Comparison of ENCODE assay signal across 9 mouse cellular contexts in the genomic region with DNA sequence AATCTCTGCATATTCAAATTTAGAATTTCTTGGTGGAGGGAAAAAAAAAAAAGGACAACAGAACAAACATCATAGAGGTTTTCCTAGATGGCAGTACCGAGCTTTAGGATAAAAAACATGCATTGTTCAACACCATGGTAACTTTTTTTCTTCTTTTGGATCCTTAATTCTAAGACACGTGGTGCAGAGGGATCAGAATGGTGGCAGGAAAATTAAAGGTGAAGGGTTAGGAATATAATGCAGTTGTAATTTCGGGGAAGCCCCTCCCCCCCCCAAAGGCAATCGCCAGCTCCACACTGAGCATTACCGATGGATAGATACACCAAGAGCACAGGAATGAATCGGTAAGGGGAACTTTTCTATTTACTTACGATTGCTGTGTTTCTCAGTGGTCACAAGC. TPM values are rescaled to one million over a fixed set of nuclear protein-coding genes. Genes with fewer than 3 reads are reported as not detected.
DNase-seq lines count a peak whose midpoint lies in the region; ATAC-seq and TF ChIP-seq lines count a peak whose summit lies in the region.
"Had no signal": no experiment of that assay in that cellular context is flagged by ENCODE, and none has a peak within 500 bp of the region (broad histone marks: within the 10 kb centered on the region; RNA-seq: fewer than 3 reads in every experiment).

No protein-coding gene starts in this region.

- ATAC-seq in heart, embryonic 13.5 days (ENCODE audit: extremely low read depth, insufficient number of reproducible peaks, low FRiP score, low TSS enrichment) = no peak
- no peak for ATAC-seq in embryonic facial prominence, embryonic 11.5 days (replicated peaks; ENCODE audit: insufficient number of reproducible peaks, low FRiP score, low TSS enrichment, low read depth)
- ATAC-seq in intestine, embryonic 15.5 days = no peak
- no peak for ATAC-seq in neural tube, embryonic 11.5 days (ENCODE audit: insufficient read depth, low FRiP score, low TSS enrichment)

- no peak for TF ChIP-seq POLR2A in thymus, adult 2 months (IDR thresholded peaks at IDR 0.05; ENCODE audit: control insufficient read depth, extremely low read depth, insufficient read depth, low read length, poor library complexity)

- TF ChIP-seq CTCF in thymus, adult 2 months (IDR thresholded peaks at IDR 0.05; ENCODE audit: borderline replicate concordance, control insufficient read depth, extremely low read depth, insufficient read depth, low read length, poor library complexity) = no peak

- 0 out of 2 replicates have a peak, but pooled peaks cover 7% of the 10 kb centered on the region for H3K27me3 ChIP-seq in heart, embryonic 13.5 days (replicated peaks)
- 0 out of 2 replicates have a peak, but pooled peaks cover 2% of the 10 kb centered on the region for H3K27me3 ChIP-seq in embryonic facial prominence, embryonic 11.5 days (ENCODE audit: control insufficient read depth, insufficient read depth, low read length)
- H3K27me3 ChIP-seq in intestine, embryonic 15.5 days (replicated peaks) = peaks cover 10% of the 10 kb centered on the region
- H3K27me3 ChIP-seq in neural tube, embryonic 11.5 days (ENCODE audit: control insufficient read depth, insufficient read depth, low read length) = no peaks in the 10 kb centered on the region
- no peaks in the 10 kb centered on the region; the same call in 1 of the 2 replicates for H3K27me3 ChIP-seq in thymus, adult 2 months (ENCODE audit: control insufficient read depth, insufficient read depth, low read length)

- WGBS in heart, embryonic 13.5 days = under 1% methylated on average over 7 of the region's 7 CpGs
- 0% methylated on average over 7 of the region's 7 CpGs for WGBS in embryonic facial prominence, embryonic 11.5 days
- WGBS in intestine, embryonic 15.5 days = 7% methylated on average over 7 of the region's 7 CpGs
- 0% methylated on average over 7 of the region's 7 CpGs for WGBS in neural tube, embryonic 11.5 days
- 7% methylated on average over 7 of the region's 7 CpGs for WGBS in thymus, adult 2 months

- H3K36me3 ChIP-seq in heart, embryonic 13.5 days = no peaks in the 10 kb centered on the region
- H3K36me3 ChIP-seq in embryonic facial prominence, embryonic 11.5 days (replicated peaks; ENCODE audit: control insufficient read depth, insufficient read depth, low read depth, low read length) = no peaks in the 10 kb centered on the region
- no peaks in the 10 kb centered on the region for H3K36me3 ChIP-seq in intestine, embryonic 15.5 days
- H3K36me3 ChIP-seq in neural tube, embryonic 11.5 days (ENCODE audit: control insufficient read depth, insufficient read depth, low read length) = no peaks in the 10 kb centered on the region
- H3K36me3 ChIP-seq in thymus, adult 2 months (ENCODE audit: control insufficient read depth, insufficient read depth, low read length) = no peaks in the 10 kb centered on the region

- peak overlapping the region; percentile 98 for H3K9ac ChIP-seq in heart, embryonic 13.5 days
- H3K9ac ChIP-seq in embryonic facial prominence, embryonic 11.5 days (replicated peaks; ENCODE audit: low read length) = peak overlapping the region; percentile 99
- H3K9ac ChIP-seq in intestine, embryonic 15.5 days = peak overlapping the region; percentile 80
- peak overlapping the region; percentile 90 for H3K9ac ChIP-seq in neural tube, embryonic 11.5 days (ENCODE audit: low read length)

- DNase-seq in heart, postnatal 14 days = no peak
- peak; percentile 58 for DNase-seq in embryonic facial prominence, embryonic 11.5 days (ENCODE audit: low spot score)
- DNase-seq in neural tube, embryonic 11.5 days (ENCODE audit: low spot score) = peak; percentile 50
- no peak for DNase-seq in thymus, adult 2 months
- no peak for DNase-seq in ovary, adult 18-20 months (ENCODE audit: low spot score)
- no peak for DNase-seq in adrenal gland, adult 8-10 months

- peak overlapping the region; percentile 90 for H3K4me2 ChIP-seq in heart, embryonic 13.5 days
- peak overlapping the region; percentile 74 for H3K4me2 ChIP-seq in embryonic facial prominence, embryonic 11.5 days (ENCODE audit: low read depth, low read length)
- H3K4me2 ChIP-seq in intestine, embryonic 15.5 days (replicated peaks) = peak overlapping the region; percentile 96
- peak overlapping the region; percentile 64 for H3K4me2 ChIP-seq in neural tube, embryonic 11.5 days (ENCODE audit: low read depth)

- intact Hi-C loops in heart, postnatal 14 days (cut with DNase I) = loop anchor here (5.0 kb wide), 7 partner anchors 98 to 323 kb away; no protein-coding TSS in a partner anchor

- H3K27ac ChIP-seq in heart, embryonic 13.5 days (replicated peaks) = peak overlapping the region; percentile 99
- peak overlapping the region; percentile 100 for H3K27ac ChIP-seq in embryonic facial prominence, embryonic 11.5 days (replicated peaks; ENCODE audit: low read depth, low read length)
- peak overlapping the region; percentile 98 for H3K27ac ChIP-seq in intestine, embryonic 15.5 days
- peak overlapping the region; percentile 99 for H3K27ac ChIP-seq in neural tube, embryonic 11.5 days (ENCODE audit: low read depth, low read length)
- no peak overlapping the region for H3K27ac ChIP-seq in thymus, adult 2 months (ENCODE audit: control insufficient read depth, insufficient read depth, low read length)

- H3K4me3 ChIP-seq in heart, embryonic 13.5 days = peak overlapping the region; percentile 88
- H3K4me3 ChIP-seq in embryonic facial prominence, embryonic 11.5 days (ENCODE audit: low read depth, low read length) = peak overlapping the region; percentile 97
- peak overlapping the region; percentile 69 for H3K4me3 ChIP-seq in intestine, embryonic 15.5 days (replicated peaks)
- H3K4me3 ChIP-seq in neural tube, embryonic 11.5 days (ENCODE audit: low read depth, low read length) = peak overlapping the region; percentile 97
- no peak overlapping the region for H3K4me3 ChIP-seq in thymus, adult 2 months (ENCODE audit: control insufficient read depth, insufficient read depth, low read length)

- peaks cover 35% of the 10 kb centered on the region for H3K4me1 ChIP-seq in heart, embryonic 13.5 days
- H3K4me1 ChIP-seq in embryonic facial prominence, embryonic 11.5 days (ENCODE audit: control insufficient read depth, insufficient read depth, low read length) = no peaks in the 10 kb centered on the region; the same call in 1 of the 2 replicates
- H3K4me1 ChIP-seq in intestine, embryonic 15.5 days (replicated peaks) = peaks cover 15% of the 10 kb centered on the region; the same call in 1 of the 2 replicates
- H3K4me1 ChIP-seq in neural tube, embryonic 11.5 days (ENCODE audit: control insufficient read depth, insufficient read depth, low read length) = peaks cover 27% of the 10 kb centered on the region
- no peaks in the 10 kb centered on the region for H3K4me1 ChIP-seq in thymus, adult 2 months (replicated peaks; ENCODE audit: control insufficient read depth, insufficient read depth, low read length)

- no peaks in the 10 kb centered on the region for H3K9me3 ChIP-seq in heart, embryonic 13.5 days
- no peaks in the 10 kb centered on the region for H3K9me3 ChIP-seq in embryonic facial prominence, embryonic 11.5 days (replicated peaks; ENCODE audit: control insufficient read depth, low read length)
- H3K9me3 ChIP-seq in intestine, embryonic 15.5 days = no peaks in the 10 kb centered on the region
- no peaks in the 10 kb centered on the region for H3K9me3 ChIP-seq in neural tube, embryonic 11.5 days (ENCODE audit: control insufficient read depth, low read length)

RNA-seq across cellular contexts. Expression of gene Gas1, which starts 2.2 kb away (rescaled TPM):
- polyA plus RNA-seq in heart, embryonic 13.5 days (2015; fragmentation: Nextera tagmentation; extraction: Ambion mirVana) = 26.2 and 30.3 TPM in 2 replicates
- total RNA-seq in heart, postnatal 14 days (2021) = 10 to 100 TPM; 56.7 to 60.4 TPM
- polyA plus RNA-seq in embryonic facial prominence, embryonic 11.5 days (2014; fragmentation: Nextera tagmentation; extraction: Ambion mirVana) = 151 and 157 TPM in 2 replicates
- polyA plus RNA-seq in intestine, embryonic 15.5 days (2015; fragmentation: Nextera tagmentation; extraction: Ambion mirVana) = 78.0 and 93.4 TPM in 2 replicates
- 168 and 192 TPM in 2 replicates for polyA plus RNA-seq in neural tube, embryonic 11.5 days (2014; fragmentation: Nextera tagmentation; extraction: Ambion mirVana)
- polyA plus RNA-seq in thymus, adult 2 months (2012; rRNA removed) = 58.7 and 66.8 TPM in 2 replicates
- 10 to 100 TPM; 32.3 to 57.9 (median 38.8) TPM for total RNA-seq in adrenal gland, adult 8-10 months (2022)
- total RNA-seq: MEL had no signal

Comparison
In these comparisons a context has a peak if more than half of its experiments do, and no peak if none do; other contexts are left out.
1. DNase-seq: peak in embryonic facial prominence, embryonic 11.5 days (single experiment) and neural tube, embryonic 11.5 days (single experiment); none in heart, postnatal 14 days (0 of 2), thymus, adult 2 months (single experiment), ovary, adult 18-20 months (single experiment) and adrenal gland, adult 8-10 months (single experiment).
2. Peak in every context shown above with its lines, with median percentiles within 50 percentile points of each other: H3K4me2 ChIP-seq and H3K9ac ChIP-seq.